Comparison of ENCODE assay signal across 11 mouse cellular contexts in genomic region chr6:122662551-122663264, GRCm38 (mm10). TPM values are rescaled to one million over a fixed set of nuclear protein-coding genes. Genes with fewer than 3 reads are reported as not detected.
DNase-seq lines count a peak whose midpoint lies in the region; ATAC-seq lines count a peak whose summit lies in the region.
"Had no signal": no experiment of that assay in that cellular context is flagged by ENCODE, and none has a peak within 500 bp of the region (broad histone marks: within the 10 kb centered on the region; RNA-seq: fewer than 3 reads in every experiment).

No protein-coding gene starts in this region.

- no peak overlapping the region for H3K9ac ChIP-seq in hindbrain, embryonic 13.5 days
- H3K9ac ChIP-seq: midbrain, embryonic 12.5 days had no signal

- no peak overlapping the region for H3K27ac ChIP-seq in hindbrain, embryonic 13.5 days
- no peak overlapping the region for H3K27ac ChIP-seq in hindbrain, embryonic 10.5 days
- no peak overlapping the region for H3K27ac ChIP-seq in limb, embryonic 10.5 days
- H3K27ac ChIP-seq: midbrain, embryonic 12.5 days had no signal

- peak overlapping the region; percentile 7; the same call in 1 of the 2 replicates for H3K4me2 ChIP-seq in hindbrain, embryonic 13.5 days
- H3K4me2 ChIP-seq: midbrain, embryonic 12.5 days had no signal

- DNase-seq in hindbrain, embryonic 10.5 days (ENCODE audit: low spot score) = no peak
- peak; percentile 65 for DNase-seq in adrenal gland, postnatal 14 days
- DNase-seq in kidney, adult 18-20 months = peak; percentile 72
- peak; percentile 36 for DNase-seq in lung, postnatal 10 days
- DNase-seq in limb, embryonic 10.5 days (ENCODE audit: low spot score) = no peak
- DNase-seq in layer of hippocampus, adult 9-11 months = no peak
- no peak for DNase-seq in right cerebral cortex, adult 18-20 months

- no peaks in the 10 kb centered on the region for H3K36me3 ChIP-seq in hindbrain, embryonic 13.5 days
- H3K36me3 ChIP-seq in hindbrain, embryonic 10.5 days = no peaks in the 10 kb centered on the region
- no peaks in the 10 kb centered on the region for H3K36me3 ChIP-seq in limb, embryonic 10.5 days
- H3K36me3 ChIP-seq: midbrain, embryonic 12.5 days had no signal

- peaks cover 31% of the 10 kb centered on the region for H3K27me3 ChIP-seq in hindbrain, embryonic 13.5 days
- H3K27me3 ChIP-seq in hindbrain, embryonic 10.5 days (ENCODE audit: insufficient read depth, poor library complexity, severe bottlenecking) = peaks cover 27% of the 10 kb centered on the region
- peaks cover 31% of the 10 kb centered on the region for H3K27me3 ChIP-seq in limb, embryonic 10.5 days (ENCODE audit: low read depth, poor library complexity, severe bottlenecking)

- no peak for ATAC-seq in hindbrain, embryonic 13.5 days (ENCODE audit: low FRiP score)

- WGBS in hindbrain, embryonic 13.5 days = 37% methylated on average over 22 of the region's 22 CpGs
- WGBS in hindbrain, embryonic 10.5 days = 40% methylated on average over 22 of the region's 22 CpGs
- 33% methylated on average over 22 of the region's 22 CpGs for WGBS in limb, embryonic 10.5 days

- H3K9me3 ChIP-seq in hindbrain, embryonic 13.5 days = no peaks in the 10 kb centered on the region
- H3K9me3 ChIP-seq in hindbrain, embryonic 10.5 days = no peaks in the 10 kb centered on the region
- no peaks in the 10 kb centered on the region for H3K9me3 ChIP-seq in limb, embryonic 10.5 days (replicated peaks)
- H3K9me3 ChIP-seq: midbrain, embryonic 12.5 days had no signal

- H3K4me1 ChIP-seq in hindbrain, embryonic 13.5 days (replicated peaks) = 0 out of 2 replicates have a peak, but pooled peaks cover 7% of the 10 kb centered on the region
- H3K4me1 ChIP-seq in hindbrain, embryonic 10.5 days (replicated peaks) = peaks cover 5% of the 10 kb centered on the region; the same call in 1 of the 2 replicates
- peaks cover 8% of the 10 kb centered on the region; the same call in 1 of the 2 replicates for H3K4me1 ChIP-seq in limb, embryonic 10.5 days

- H3K4me3 ChIP-seq in hindbrain, embryonic 13.5 days = no peak overlapping the region
- H3K4me3 ChIP-seq in hindbrain, embryonic 10.5 days = no peak overlapping the region
- H3K4me3 ChIP-seq in limb, embryonic 10.5 days = no peak overlapping the region
- H3K4me3 ChIP-seq: midbrain, embryonic 12.5 days had no signal

RNA-seq across cellular contexts. Expression of gene Dppa3, which starts 36.5 kb away (rescaled TPM):
- not detected in 2 replicates for polyA plus RNA-seq in hindbrain, embryonic 13.5 days (2015; fragmentation: Nextera tagmentation; extraction: Ambion mirVana)
- not detected in 2 replicates for polyA plus RNA-seq in hindbrain, embryonic 10.5 days (2016; fragmentation: Nextera tagmentation; extraction: Ambion mirVana)
- not detected in 2 replicates for total RNA-seq in adrenal gland, postnatal 14 days (2021)
- not detected in 2 replicates for polyA plus RNA-seq in limb, embryonic 10.5 days (2016; fragmentation: Nextera tagmentation; extraction: Ambion mirVana)
- total RNA-seq: common myeloid progenitor, adult 5-6 weeks; left cerebral cortex, adult 8-10 months had no signal
- polyA plus RNA-seq: midbrain, embryonic 12.5 days had no signal

RNA-seq across cellular contexts. Expression of gene Nanog, which starts 44.6 kb away (rescaled TPM):
- polyA plus RNA-seq in hindbrain, embryonic 13.5 days (2015; fragmentation: Nextera tagmentation; extraction: Ambion mirVana) = 0.21 and 0.22 TPM in 2 replicates
- 0.12 and 0.24 TPM in 2 replicates for polyA plus RNA-seq in hindbrain, embryonic 10.5 days (2016; fragmentation: Nextera tagmentation; extraction: Ambion mirVana)
- total RNA-seq in adrenal gland, postnatal 14 days (2021) = not detected in 2 replicates
- polyA plus RNA-seq in limb, embryonic 10.5 days (2016; fragmentation: Nextera tagmentation; extraction: Ambion mirVana) = 0.11 TPM in 1 of 2 replicates, not detected in the other
- total RNA-seq: common myeloid progenitor, adult 5-6 weeks; left cerebral cortex, adult 8-10 months had no signal

RNA-seq across cellular contexts. Expression of gene Gdf3, which starts 52.8 kb away (rescaled TPM):
- 0.08 TPM in 1 of 2 replicates, not detected in the other for polyA plus RNA-seq in hindbrain, embryonic 13.5 days (2015; fragmentation: Nextera tagmentation; extraction: Ambion mirVana)
- 0.24 TPM in 1 of 2 replicates, not detected in the other for polyA plus RNA-seq in hindbrain, embryonic 10.5 days (2016; fragmentation: Nextera tagmentation; extraction: Ambion mirVana)
- not detected in 2 replicates for total RNA-seq in adrenal gland, postnatal 14 days (2021)
- not detected in 2 replicates for polyA plus RNA-seq in limb, embryonic 10.5 days (2016; fragmentation: Nextera tagmentation; extraction: Ambion mirVana)
- total RNA-seq: left cerebral cortex, adult 8-10 months had no signal
- polyA plus RNA-seq: midbrain, embryonic 12.5 days had no signal

Comparison
In these comparisons a context has a peak if more than half of its experiments do, and no peak if none do; other contexts are left out.
1. DNase-seq: peak in adrenal gland, postnatal 14 days (single experiment), kidney, adult 18-20 months (single experiment) and lung, postnatal 10 days (single experiment); none in hindbrain, embryonic 10.5 days (single experiment), limb, embryonic 10.5 days (single experiment), layer of hippocampus, adult 9-11 months (single experiment) and right cerebral cortex, adult 18-20 months (single experiment).